Mouse (Mus musculus): ENCODE data around the gene C1rb.
"Not testable (repeated sequence)": the region's sequence is repeated elsewhere in the genome, so short reads cannot be mapped to it uniquely, and the experiment has no call there.

DNA sequence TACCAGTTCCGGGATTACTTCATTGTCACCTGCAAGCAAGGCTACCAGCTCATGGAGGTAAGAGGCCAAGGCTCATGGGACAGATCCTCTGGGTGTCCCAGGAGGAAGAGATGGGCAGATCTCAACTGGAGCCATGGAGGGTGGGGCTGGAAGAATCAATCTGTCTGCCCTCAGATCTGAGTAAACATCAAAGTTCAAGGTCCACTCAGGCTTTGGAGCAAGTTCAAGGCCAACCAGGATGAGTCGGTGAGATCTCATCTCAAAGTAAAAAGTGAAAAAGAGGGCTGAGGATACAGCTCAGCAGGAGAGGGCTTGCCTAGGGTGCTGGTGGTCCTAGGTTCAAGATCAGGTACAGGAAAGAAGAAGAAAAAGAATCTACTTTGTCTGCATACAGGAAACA is 8.5 kb upstream of the C1rb start:
- not testable (repeated sequence) for TF ChIP-seq POLR2A (IDR thresholded peaks at IDR 0.05; ENCODE audit: control insufficient read depth in 1 of 2, insufficient read depth in 1 of 2, low read depth in 1 of 2, low read length in 2 of 2, poor library complexity in 1 of 2); GATA1 (IDR thresholded peaks at IDR 0.05; ENCODE audit: low read depth, low read length); CTCF (IDR thresholded peaks at IDR 0.05 in 2 of 3, conservative IDR thresholded peaks at IDR 0.05 in 1 of 3; ENCODE audit: control insufficient read depth in 1 of 3, insufficient read depth in 1 of 3, low read depth in 2 of 3, low read length in 3 of 3, poor library complexity in 1 of 3, severe bottlenecking in 1 of 3); SIN3A (IDR thresholded peaks at IDR 0.05; ENCODE audit: low read length); USF1 (IDR thresholded peaks at IDR 0.05; ENCODE audit: low read depth, low read length); EP300 (IDR thresholded peaks at IDR 0.05; ENCODE audit: low read depth in 1 of 2, low read length in 2 of 2)

Measured in MEL (cell line).